Mouse (Mus musculus) macrophage (primary cell): Measurements from ENCODE around the gene Psmg4. TPM values are rescaled to one million over a fixed set of nuclear protein-coding genes. Genes with fewer than 3 reads are reported as not detected.

ENCODE experiments used
- H3K27ac ChIP-seq: fragments of 350-480 bp; formaldehyde crosslinking; 2 replicates; pipeline ENCODE4 v1.9.0; 2021
- H3K36me3 ChIP-seq: fragments of 350-480 bp; formaldehyde crosslinking; 2 replicates; pipeline ENCODE4 v1.9.0; 2021; ENCODE audit errors: inconsistent target
- H3K4me3 ChIP-seq: fragments of 350-480 bp; formaldehyde crosslinking; 2 replicates; pipeline ENCODE4 v1.9.0; 2021; ENCODE audit errors: inconsistent target
- H3K79me2 ChIP-seq: fragments of 350-480 bp; formaldehyde crosslinking; 2 replicates; pipeline ENCODE4 v1.9.0; 2021; ENCODE audit errors: inconsistent target
- WGBS: methylation state at CpG from one replicate; pipeline ENCODE4 v1.1.7; 2026; ENCODE audit warnings: inconsistent platforms; ENCODE audit not compliant: missing documents; 5-methylcytosine and 5-hydroxymethylcytosine counted together
- polyA plus RNA-seq: library from polyadenylated mRNA; stranded (reverse); fragments of 250-400 nt; gene quantifications from 3 replicates; pipeline ENCODE4 v1.2.4, GENCODE M21; 2018; ENCODE audit warnings: inconsistent platforms

Gene Psmg4
- polyA plus RNA-seq, 1 experiment from 2014 or later = 13.9 TPM

GRCm38 (mm10) chr13:34132299-34132698 is 30.5 kb upstream of the Psmg4 start:
- no peak overlapping the region for H3K27ac ChIP-seq
- H3K4me3 ChIP-seq = no peak overlapping the region
- 19% methylated on average over 15 of the region's 15 CpGs for WGBS

GRCm38 (mm10) chr13:34132875-34133274 is 29.9 kb upstream of the Psmg4 start:
- Histone ChIP-seq H3K27ac (no peak overlapping the region), H3K4me3 (no peak overlapping the region), H3K36me3 (no peaks in the 10 kb centered on the region), H3K79me2 (no peaks in the 10 kb centered on the region)
- WGBS = 45% methylated on average over 6 of the region's 6 CpGs

More at GRCm38 (mm10) chr13:34132299-34132698, 30.5 kb upstream of the Psmg4 start:
- Histone ChIP-seq H3K36me3 (no peaks in the 10 kb centered on the region), H3K79me2 (no peaks in the 10 kb centered on the region)

- H3K79me2 ChIP-seq = no peaks in the 10 kb centered on the region
- H3K4me3 ChIP-seq = no peak overlapping the region
Observed at GRCm38 (mm10) chr13:34133326-34134071, 29.3 kb upstream of the Psmg4 start.

GRCm38 (mm10) chr13:34134276-34134675 is 28.5 kb upstream of the Psmg4 start:
- no peaks in the 10 kb centered on the region for H3K36me3 ChIP-seq
- WGBS = 96% methylated on average over 7 of the region's 7 CpGs
- no peak overlapping the region for H3K4me3 ChIP-seq
- no peaks in the 10 kb centered on the region for H3K79me2 ChIP-seq
- no peak overlapping the region for H3K27ac ChIP-seq

More at GRCm38 (mm10) chr13:34133326-34134071, 29.3 kb upstream of the Psmg4 start:
- no peak overlapping the region for H3K27ac ChIP-seq
- H3K36me3 ChIP-seq = no peaks in the 10 kb centered on the region
- whole genome bisulfite sequencing = 20% methylated on average over 15 of the region's 15 CpGs

- Histone ChIP-seq H3K79me2 (no peaks in the 10 kb centered on the region), H3K4me3 (no peak overlapping the region), H3K27ac (no peak overlapping the region), H3K36me3 (no peaks in the 10 kb centered on the region)
- 88% methylated on average over 7 of the region's 7 CpGs for WGBS
Observed at GRCm38 (mm10) chr13:34136605-34137004, 26.2 kb upstream of the Psmg4 start.

- Histone ChIP-seq H3K36me3 (no peaks in the 10 kb centered on the region), H3K79me2 (no peaks in the 10 kb centered on the region), H3K27ac (no peak overlapping the region), H3K4me3 (no peak overlapping the region)
- WGBS = 97% methylated on average over 5 of the region's 5 CpGs
Observed at GRCm38 (mm10) chr13:34143389-34143788, 19.4 kb upstream of the Psmg4 start.

- no peak overlapping the region for H3K4me3 ChIP-seq
- 74% methylated on average over 3 of the region's 3 CpGs for whole genome bisulfite sequencing
- no peaks in the 10 kb centered on the region for H3K79me2 ChIP-seq
- H3K27ac ChIP-seq = no peak overlapping the region
- H3K36me3 ChIP-seq = no peaks in the 10 kb centered on the region
Observed at GRCm38 (mm10) chr13:34146916-34147315, 15.8 kb upstream of the Psmg4 start.

- Histone ChIP-seq H3K27ac (no peak overlapping the region), H3K36me3 (no peaks in the 10 kb centered on the region), H3K79me2 (no peaks in the 10 kb centered on the region), H3K4me3 (no peak overlapping the region)
- 56% methylated on average over 3 of the region's 3 CpGs for WGBS
Observed at GRCm38 (mm10) chr13:34148181-34148580, 14.6 kb upstream of the Psmg4 start.

- Histone ChIP-seq H3K36me3 (no peaks in the 10 kb centered on the region), H3K79me2 (no peaks in the 10 kb centered on the region), H3K4me3 (peak overlapping the region; percentile 10; the same call in 1 of the 2 replicates), H3K27ac (no peak overlapping the region)
- 11% methylated on average over 23 of the region's 23 CpGs for WGBS
Observed at GRCm38 (mm10) chr13:34148767-34149392, 13.9 kb upstream of the Psmg4 start.

DNA sequence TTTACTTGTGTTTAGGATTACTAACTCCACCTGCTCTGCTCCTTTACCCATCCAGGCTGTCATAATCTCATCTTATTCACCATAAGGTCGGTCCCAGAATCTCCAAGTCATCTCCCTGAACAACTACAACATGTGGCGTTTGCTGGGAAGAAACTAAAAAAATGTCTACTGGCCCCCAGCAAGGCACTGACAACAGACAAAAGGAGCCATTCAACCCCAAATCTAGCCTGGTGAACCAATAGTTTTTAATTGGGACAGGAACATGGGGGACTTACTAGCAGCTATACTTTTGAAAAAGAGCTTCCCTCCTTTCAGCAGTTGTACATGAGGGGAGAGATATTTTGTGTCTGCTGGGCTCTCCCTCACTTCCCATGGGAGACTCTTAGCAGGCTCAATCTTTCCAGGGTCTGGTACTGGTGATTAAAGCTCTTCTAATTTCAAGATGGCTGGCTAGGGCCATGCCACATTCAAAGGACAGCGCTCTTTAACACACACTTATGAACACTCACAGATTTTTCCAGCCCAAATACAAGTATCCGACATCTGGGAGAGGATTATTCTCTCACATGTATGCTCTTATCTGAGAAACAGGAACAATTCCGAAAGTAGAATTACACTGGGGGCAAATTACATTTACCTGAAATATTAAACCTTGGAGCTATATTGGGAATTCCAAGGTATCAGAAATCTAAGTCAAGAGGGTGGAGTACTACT is 13.1 kb upstream of the Psmg4 start:
- Histone ChIP-seq H3K79me2 (no peaks in the 10 kb centered on the region), H3K27ac (no peak overlapping the region), H3K4me3 (peak overlapping the region; percentile 10; the same call in 1 of the 2 replicates), H3K36me3 (no peaks in the 10 kb centered on the region)
- 87% methylated on average over 5 of the region's 5 CpGs for WGBS

DNA sequence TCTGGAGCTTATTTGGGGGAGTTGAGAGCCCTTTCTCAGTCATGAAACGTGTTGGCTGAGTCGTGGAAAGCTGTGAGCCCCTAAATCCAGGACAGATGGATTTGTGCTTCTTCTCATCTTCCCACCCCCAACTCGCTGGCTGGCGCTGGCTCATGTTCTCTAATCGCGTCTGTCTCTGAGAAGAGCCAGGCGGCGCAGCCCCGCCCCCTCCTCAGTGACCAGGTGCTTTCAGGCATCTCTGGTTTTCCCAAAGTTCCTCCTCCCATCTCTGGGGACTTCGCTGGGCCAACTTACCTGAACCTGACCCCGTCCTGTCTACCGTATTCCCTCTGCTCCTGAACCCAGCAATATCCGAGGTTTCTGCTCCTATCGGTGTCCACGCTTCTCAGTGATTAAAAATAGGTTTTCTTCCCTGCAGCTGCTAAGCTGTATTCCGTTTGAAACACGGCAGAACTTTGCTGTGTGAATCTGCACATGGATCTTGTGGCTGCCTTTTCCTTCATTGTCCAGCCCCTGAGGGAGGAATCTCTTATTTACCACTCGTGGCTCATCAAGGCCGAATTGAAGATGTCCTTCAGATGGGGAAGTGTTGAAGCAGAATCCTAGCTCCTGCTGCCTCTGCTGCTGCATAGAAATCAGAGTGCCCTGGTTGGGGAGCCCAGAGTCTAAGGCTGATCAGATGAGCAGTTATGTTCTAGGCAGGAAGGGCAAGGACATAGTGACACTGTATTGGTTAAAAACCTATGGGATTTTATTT is 12.3 kb upstream of the Psmg4 start:
- WGBS = 71% methylated on average over 19 of the region's 19 CpGs
- no peaks in the 10 kb centered on the region for H3K36me3 ChIP-seq
- H3K4me3 ChIP-seq = no peak overlapping the region
- H3K79me2 ChIP-seq = no peaks in the 10 kb centered on the region
- H3K27ac ChIP-seq = no peak overlapping the region

DNA sequence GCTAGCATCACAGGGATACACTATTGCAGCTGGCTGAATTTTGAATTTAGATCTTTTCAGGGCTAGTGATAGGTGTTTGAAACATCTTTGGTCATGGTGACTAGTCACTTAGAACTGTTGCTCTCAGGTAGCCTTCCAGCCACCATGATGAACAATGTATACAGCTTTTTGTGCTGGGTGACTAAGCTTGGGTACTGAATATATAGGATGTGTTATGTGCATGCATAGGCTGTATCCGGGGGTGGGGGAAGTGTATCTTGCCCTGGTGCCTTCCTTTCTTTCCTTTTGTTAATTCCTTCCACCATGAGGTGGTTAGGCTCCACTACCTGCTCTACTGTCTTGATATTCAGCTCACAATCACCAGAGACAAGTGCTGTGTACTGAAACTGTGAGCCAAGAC is 11.3 kb upstream of the Psmg4 start:
- Histone ChIP-seq H3K4me3 (no peak overlapping the region), H3K36me3 (no peaks in the 10 kb centered on the region), H3K27ac (no peak overlapping the region), H3K79me2 (no peaks in the 10 kb centered on the region)
- WGBS = 100% methylated on average over 1 of the region's 1 CpGs

GRCm38 (mm10) chr13:34152695-34153094 is 10.1 kb upstream of the Psmg4 start:
- H3K27ac ChIP-seq = no peak overlapping the region
- H3K79me2 ChIP-seq = no peaks in the 10 kb centered on the region
- H3K36me3 ChIP-seq = no peaks in the 10 kb centered on the region
- no peak overlapping the region for H3K4me3 ChIP-seq
- 90% methylated on average over 5 of the region's 7 CpGs for WGBS

GRCm38 (mm10) chr13:34153254-34154011 is 9.3 kb upstream of the Psmg4 start:
- H3K4me3 ChIP-seq = no peak overlapping the region
- 95% methylated on average over 4 of the region's 5 CpGs for WGBS
- H3K79me2 ChIP-seq = no peaks in the 10 kb centered on the region
- H3K36me3 ChIP-seq = no peaks in the 10 kb centered on the region
- no peak overlapping the region for H3K27ac ChIP-seq
